Mouse (Mus musculus): Measurements from ENCODE around the gene Habp2. TPM values are rescaled to one million over a fixed set of nuclear protein-coding genes. Genes with fewer than 3 reads are reported as not detected.

The Habp2 gene
- not detected for polyA plus RNA-seq (2014; fragmentation: Illumina TruSeq; extraction: RNeasy Lipid Tissue Mini Kit (QIAGEN cat#74804); ENCODE audit: low read depth, low replicate concordance)

GRCm38 (mm10) chr19:56286866-56287265 is at the start of gene Habp2:
Gene Habp2 (plus strand): TSS chr19:56287137.

Other genes with a start within 250 kb of the Habp2 start
- 0.63 TPM for gene Nrap, start 102.9 kb downstream of the Habp2 start, polyA plus RNA-seq (2014; fragmentation: Illumina TruSeq; extraction: RNeasy Lipid Tissue Mini Kit (QIAGEN cat#74804); ENCODE audit: low read depth, low replicate concordance)
- 162 TPM for gene Casp7, start 110.0 kb downstream of the Habp2 start, polyA plus RNA-seq (2014; fragmentation: Illumina TruSeq; extraction: RNeasy Lipid Tissue Mini Kit (QIAGEN cat#74804); ENCODE audit: low read depth, low replicate concordance)
- gene Plekhs1, start 174.5 kb downstream of the Habp2 start, polyA plus RNA-seq (2014; fragmentation: Illumina TruSeq; extraction: RNeasy Lipid Tissue Mini Kit (QIAGEN cat#74804); ENCODE audit: low read depth, low replicate concordance), result 1.3 TPM